Mouse (Mus musculus): ENCODE measurements around the gene Ufsp1.
"Not testable (repeated sequence)": the region's sequence is repeated elsewhere in the genome, so short reads cannot be mapped to it uniquely, and the experiment has no call there.

Ufsp1 gene

GRCm38 (mm10) chr5:137293839-137294743 is at the start of gene Ufsp1:
TSS of gene Ufsp1 (plus strand) at chr5:137294629.
- DNase-seq = peak; percentile 97

DNA sequence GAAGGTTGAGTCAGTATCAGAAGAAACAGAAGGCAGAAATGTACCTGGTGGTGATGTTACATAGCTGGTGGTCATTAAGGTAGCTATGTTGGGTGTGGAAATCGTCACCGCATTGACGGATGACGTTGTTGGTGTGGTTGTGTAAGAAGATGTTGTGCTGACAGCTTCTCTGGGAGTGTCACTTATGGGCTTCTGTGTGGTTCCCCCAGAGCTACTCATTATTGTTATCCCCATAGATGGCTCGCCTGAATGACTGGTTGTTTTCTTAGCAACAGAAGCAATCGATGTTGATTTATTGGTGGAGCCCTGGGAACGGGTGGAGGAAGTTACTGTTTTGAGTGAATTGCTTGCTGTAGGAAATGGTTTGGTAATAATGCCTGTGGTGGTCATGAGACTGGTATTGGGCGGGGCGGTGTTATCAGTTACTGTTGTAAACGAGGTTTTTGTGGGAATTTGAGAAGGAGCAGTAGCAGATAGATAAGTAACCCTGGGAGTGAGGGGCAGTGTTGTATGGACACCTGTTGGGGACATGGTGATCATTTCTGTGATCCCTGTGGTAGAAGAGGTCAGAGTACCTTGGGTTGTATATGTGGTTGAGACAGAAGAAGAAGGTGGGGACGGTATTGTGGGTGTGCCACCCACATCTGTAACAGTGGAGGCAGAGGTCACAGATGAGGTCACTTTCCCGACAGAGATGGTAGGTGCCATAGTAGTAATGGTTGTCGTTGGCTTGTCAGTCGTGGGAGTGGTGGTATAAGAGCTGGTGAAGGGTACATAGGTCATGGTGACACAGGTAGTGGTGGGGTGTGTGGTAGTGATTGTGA is 30.3 kb upstream of the Ufsp1 start:
- no peak for DNase-seq

- DNase-seq = no peak
Observed at GRCm38 (mm10) chr5:137264787-137265186, 29.6 kb upstream of the Ufsp1 start.

DNA sequence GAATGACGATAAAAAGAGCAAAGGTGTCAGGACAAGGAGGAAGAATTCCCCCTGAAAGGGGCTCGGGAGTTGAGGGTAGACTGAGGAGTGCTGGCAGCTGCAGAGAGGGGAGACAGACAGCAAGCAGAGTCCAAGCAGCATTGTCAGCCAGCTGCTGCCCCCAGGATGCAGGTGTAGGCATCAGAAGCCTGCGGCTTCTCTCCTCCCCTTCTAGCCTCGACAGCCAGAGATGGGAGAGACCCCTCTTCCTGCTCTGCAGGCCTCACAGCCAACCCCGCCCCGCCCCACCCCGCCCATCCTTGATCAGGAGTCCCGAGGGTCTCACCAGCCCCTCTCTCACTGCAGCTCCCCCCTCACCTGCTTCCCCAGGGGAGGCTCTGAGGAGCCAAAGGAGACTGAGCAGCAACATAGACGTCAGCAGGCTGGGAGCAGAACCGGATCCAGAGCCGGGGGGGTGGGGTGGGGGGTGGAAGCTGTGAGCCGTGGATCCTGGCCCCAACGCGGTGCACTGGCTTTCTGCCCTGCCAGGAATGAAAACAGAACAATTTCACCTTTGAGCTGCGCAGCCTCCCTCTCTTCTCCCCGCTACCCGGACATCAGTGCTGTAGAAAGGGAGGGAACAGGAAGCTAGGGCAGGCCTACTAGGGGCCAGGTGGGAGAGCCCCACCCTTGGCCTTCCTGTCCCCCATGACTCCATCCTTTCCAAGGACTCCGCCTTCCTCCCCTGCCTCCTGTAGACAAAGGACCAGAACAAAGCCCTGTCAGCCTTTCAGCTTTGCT is 26.1 kb upstream of the Ufsp1 start:
- no peak for DNase-seq

DNA sequence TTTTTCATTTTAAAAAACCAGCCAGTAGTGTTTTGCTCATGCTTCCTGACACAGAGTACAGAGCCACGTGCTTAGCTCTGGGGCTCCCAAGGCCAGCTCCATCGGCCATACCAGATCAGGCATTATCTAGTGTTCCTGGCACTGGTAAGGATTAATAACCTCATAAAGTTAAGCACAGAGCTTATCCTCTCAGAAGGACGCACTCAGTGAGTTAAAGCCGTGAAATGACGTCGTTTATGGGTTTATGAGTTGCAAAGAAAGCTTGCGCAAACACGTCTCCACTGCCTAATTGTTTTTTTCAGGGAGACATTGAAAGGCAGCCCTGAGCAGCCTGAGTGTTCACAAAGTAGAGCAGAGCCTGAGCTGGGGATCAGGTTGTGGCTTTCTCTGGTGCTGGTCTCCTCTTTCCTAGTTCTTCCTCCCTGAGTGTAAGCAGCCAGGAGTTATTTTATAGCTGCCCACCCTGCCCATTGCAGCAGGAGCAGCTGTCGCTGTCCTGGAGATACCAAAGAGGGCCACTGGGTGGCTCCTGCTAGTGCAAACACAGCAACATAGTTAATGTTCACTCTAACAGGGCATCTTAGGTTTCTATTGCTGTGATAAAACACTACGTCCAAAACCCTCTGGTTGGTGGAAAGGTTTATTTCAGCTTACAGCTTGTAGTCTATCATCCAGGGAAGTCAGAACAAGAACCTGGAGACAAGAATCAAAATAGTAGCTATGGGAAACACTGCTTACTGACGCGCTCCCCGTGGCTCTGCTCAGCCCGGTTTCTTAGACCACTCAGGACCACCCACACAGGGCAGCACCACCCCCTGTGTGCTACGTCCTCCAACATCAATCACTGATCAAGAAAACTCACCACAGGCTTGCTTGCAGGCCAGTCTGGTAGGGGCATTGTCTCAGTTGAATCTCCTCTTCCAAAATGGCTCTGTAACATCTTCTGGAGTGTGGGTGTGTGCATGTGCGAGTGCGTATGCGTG is 16.8 kb upstream of the Ufsp1 start:
- peak; percentile 36 for DNase-seq

DNA sequence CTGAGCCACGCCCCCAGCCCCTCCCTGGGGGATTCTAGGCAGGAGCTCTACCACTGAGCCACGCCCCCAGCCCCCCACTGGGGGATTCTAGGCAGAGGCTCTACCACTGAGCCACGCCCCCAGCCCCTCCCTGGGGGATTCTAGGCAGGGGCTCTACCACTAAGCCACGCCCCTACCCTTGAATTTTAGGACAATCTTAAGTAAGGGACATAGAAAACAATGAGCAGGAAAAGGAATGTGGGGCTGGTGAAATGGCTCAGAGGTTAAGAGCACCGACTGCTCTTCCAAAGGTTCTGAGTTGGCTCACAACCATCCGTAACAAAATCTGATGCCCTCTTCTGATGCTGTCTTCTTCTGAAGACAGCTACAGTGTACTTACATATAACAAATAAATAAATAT is 10.0 kb upstream of the Ufsp1 start:
- DNase-seq = not testable (repeated sequence)

- peak; percentile 63 for DNase-seq
Observed at GRCm38 (mm10) chr5:137285045-137285444, 9.4 kb upstream of the Ufsp1 start.

- no peak for DNase-seq
Observed at GRCm38 (mm10) chr5:137285986-137286385, 8.4 kb upstream of the Ufsp1 start.

DNA sequence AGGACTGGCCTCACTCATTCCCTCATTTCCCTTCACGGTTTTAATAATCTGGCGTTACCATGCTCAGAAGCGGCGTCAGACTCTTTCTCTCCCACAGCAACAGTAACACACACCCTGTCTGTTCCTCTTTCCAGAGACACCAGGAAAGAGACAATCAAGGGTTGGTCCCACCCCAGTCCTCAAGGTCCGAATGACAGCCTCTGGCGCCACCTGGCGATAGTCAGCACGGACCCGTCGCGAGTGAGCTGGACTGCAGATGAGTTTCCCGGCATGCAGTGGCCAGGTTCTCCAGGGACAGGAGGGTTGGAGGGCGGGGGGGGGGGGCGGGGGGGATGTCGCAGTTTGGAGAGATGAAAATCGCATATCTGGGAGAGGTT is 7.8 kb upstream of the Ufsp1 start:
- peak; percentile 95 for DNase-seq

- DNase-seq = no peak
Observed at GRCm38 (mm10) chr5:137287032-137287952, 7.1 kb upstream of the Ufsp1 start, which contains the start of gene Ache. TSS of gene Ache (plus strand) at chr5:137287519.

- no peak for DNase-seq
Observed at GRCm38 (mm10) chr5:137287953-137288743, 6.3 kb upstream of the Ufsp1 start.

GRCm38 (mm10) chr5:137288999-137289470 is 5.4 kb upstream of the Ufsp1 start:
- DNase-seq = no peak

DNA sequence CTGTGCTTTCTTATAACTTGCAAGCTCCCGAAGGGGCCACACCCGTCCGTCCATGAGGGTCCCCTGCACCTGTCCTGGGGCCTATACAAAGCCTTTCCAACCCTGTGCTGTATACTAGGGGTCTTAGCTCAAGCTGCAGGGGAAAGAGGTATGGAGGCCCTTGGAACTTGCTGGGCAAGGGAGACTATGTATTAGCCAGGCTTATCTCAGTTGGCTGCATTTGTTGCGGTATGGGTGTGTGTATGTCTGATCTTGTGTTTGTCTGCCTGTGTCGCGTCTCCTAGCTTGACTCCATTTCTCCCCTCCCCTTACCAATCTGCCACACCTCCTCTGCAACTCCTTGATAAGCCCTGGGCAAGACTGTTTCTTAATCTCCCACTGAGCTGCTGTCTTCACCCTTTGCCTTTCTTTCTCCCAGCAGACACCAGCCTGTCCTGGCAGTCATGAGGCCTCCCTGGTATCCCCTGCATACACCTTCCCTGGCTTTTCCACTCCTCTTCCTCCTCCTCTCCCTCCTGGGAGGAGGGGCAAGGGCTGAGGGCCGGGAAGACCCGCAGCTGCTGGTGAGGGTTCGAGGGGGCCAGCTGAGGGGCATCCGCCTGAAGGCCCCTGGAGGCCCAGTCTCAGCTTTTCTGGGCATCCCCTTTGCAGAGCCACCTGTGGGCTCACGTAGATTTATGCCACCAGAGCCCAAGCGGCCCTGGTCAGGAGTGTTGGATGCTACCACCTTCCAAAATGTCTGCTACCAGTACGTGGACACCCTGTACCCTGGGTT is 4.7 kb upstream of the Ufsp1 start:
- DNase-seq = no peak

DNA sequence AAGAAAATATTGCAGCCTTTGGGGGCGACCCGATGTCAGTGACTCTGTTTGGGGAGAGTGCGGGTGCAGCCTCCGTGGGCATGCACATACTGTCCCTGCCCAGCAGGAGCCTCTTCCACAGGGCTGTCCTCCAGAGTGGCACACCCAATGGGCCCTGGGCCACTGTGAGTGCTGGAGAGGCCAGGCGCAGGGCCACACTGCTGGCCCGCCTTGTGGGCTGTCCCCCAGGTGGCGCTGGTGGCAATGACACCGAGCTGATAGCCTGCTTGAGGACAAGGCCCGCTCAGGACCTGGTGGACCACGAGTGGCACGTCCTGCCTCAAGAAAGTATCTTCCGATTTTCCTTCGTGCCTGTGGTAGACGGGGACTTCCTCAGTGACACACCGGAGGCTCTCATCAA is 3.8 kb upstream of the Ufsp1 start:
- DNase-seq = peak; percentile 85

DNA sequence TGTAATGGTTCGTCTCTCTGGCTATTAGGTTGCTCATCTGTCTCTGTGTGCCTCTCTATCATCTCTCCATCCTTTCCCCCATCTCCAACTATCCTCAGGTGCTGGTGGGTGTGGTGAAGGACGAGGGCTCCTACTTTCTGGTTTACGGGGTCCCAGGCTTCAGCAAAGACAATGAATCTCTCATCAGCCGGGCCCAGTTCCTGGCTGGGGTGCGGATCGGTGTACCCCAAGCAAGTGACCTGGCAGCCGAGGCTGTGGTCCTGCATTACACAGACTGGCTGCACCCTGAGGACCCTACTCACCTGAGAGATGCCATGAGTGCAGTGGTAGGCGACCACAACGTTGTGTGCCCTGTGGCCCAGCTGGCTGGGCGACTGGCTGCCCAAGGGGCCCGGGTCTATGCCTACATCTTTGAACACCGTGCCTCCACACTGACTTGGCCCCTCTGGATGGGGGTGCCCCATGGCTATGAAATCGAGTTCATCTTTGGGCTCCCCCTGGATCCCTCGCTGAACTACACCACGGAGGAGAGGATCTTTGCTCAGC is 3.0 kb upstream of the Ufsp1 start:
- no peak for DNase-seq

- peak; percentile 89 for DNase-seq
Observed at GRCm38 (mm10) chr5:137293282-137293681, 1.1 kb upstream of the Ufsp1 start.

DNA sequence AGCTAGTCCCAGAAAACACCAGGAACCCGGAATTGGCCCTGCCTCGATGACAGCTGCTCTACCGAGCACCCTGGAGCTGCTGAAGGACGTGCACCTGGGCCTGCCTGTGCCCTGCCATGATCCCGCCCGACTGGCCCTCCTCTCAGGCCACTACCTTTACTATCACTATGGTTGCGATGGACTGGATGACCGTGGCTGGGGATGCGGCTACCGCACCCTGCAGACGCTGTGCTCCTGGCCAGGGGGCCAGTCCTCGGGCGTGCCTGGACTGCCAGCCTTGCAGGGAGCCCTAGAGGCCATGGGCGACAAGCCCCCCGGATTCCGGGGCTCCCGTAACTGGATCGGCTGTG is 290 bp downstream of the Ufsp1 start:
- no peak for DNase-seq

DNA sequence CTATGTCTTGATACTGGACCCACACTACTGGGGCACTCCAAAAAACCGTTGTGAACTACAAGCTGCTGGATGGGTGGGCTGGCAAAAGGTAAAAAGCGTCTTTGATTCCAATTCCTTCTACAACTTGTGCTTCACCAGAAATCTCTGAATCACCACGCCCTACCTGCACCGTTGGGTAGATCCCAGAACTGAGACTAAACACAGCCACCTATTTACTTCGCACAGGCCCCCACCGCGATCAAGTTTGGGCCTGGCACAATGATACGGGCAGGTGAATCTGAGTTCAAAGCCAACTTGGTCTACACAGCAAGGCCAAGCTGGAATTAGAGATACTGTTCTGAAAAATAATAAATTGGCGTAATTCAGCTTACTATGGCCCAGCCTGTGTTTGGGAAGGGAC is 867 bp downstream of the Ufsp1 start:
- no peak for DNase-seq

- DNase-seq = no peak
Observed at GRCm38 (mm10) chr5:137295712-137296111, 1.3 kb downstream of the Ufsp1 start.

All from lung, postnatal 36 days (tissue).